Mouse (Mus musculus): Measurements from ENCODE around the gene Gm20388.

- TF ChIP-seq POLR2A (IDR thresholded peaks at IDR 0.05; ENCODE audit: borderline replicate concordance, insufficient read depth, low read length) (no peak), CTCF (IDR thresholded peaks at IDR 0.05; ENCODE audit: borderline replicate concordance, insufficient read depth, low read depth, low read length) (no peak)
Measured at GRCm38 (mm10) chr8:121216441-121216949, 1305.9 kb downstream of the Gm20388 start.
